Mouse (Mus musculus) hindbrain, embryonic 11.5 days (tissue): Measurements from ENCODE around the gene Ddrgk1. TPM values are rescaled to one million over a fixed set of nuclear protein-coding genes. Genes with fewer than 3 reads are reported as not detected.

ENCODE experiments used
- ATAC-seq: fragments of 200-750 bp; cut with Nextera tagmentation; 2 replicates; pipeline ENCODE4 v1.8.0; 2017; ENCODE audit warnings: mild to moderate bottlenecking, moderate TSS enrichment, moderate library complexity; ENCODE audit not compliant: low FRiP score
- DNase-seq: peaks from one replicate; pipeline ENCODE4 v3.0.0-alpha.2; 2015; ENCODE audit warnings: low spot score
- H3K27ac ChIP-seq: fragments of 300-500 bp; sonication (generic); 2 replicates; pipeline ENCODE4 v1.5.1; 2014; ENCODE audit warnings: mild to moderate bottlenecking, low read depth, low read length
- H3K27me3 ChIP-seq: fragments of 300-500 bp; sonication (generic); 2 replicates; pipeline ENCODE4 v1.6.1; 2014; ENCODE audit warnings: mild to moderate bottlenecking, low read length, moderate library complexity, mixed read lengths; ENCODE audit not compliant: control insufficient read depth, insufficient read depth
- H3K36me3 ChIP-seq: fragments of 300-500 bp; sonication (generic); 2 replicates; pipeline ENCODE4 v1.6.1; 2014; ENCODE audit warnings: mild to moderate bottlenecking, low read length, moderate library complexity, mixed read lengths; ENCODE audit not compliant: control insufficient read depth, insufficient read depth
- H3K4me1 ChIP-seq: fragments of 300-500 bp; sonication (generic); replicated peaks from 2 replicates; pipeline ENCODE4 v1.6.1; 2014; ENCODE audit warnings: low read length, mixed read lengths; ENCODE audit not compliant: control insufficient read depth, insufficient read depth
- H3K4me2 ChIP-seq: fragments of 300-500 bp; sonication (generic); replicated peaks from 2 replicates; pipeline ENCODE4 v1.6.1; 2014; ENCODE audit warnings: mild to moderate bottlenecking, low read depth, low read length
- H3K4me3 ChIP-seq: fragments of 300-500 bp; sonication (generic); 2 replicates; pipeline ENCODE4 v1.5.1; 2014; ENCODE audit warnings: low read depth, low read length
- H3K9ac ChIP-seq: fragments of 300-500 bp; sonication (generic); 2 replicates; pipeline ENCODE4 v1.6.1; 2014; ENCODE audit warnings: low read depth, low read length
- H3K9me3 ChIP-seq: fragments of 300-500 bp; sonication (generic); 2 replicates; pipeline ENCODE4 v1.6.1; 2016; ENCODE audit warnings: low read length; ENCODE audit not compliant: control insufficient read depth
- WGBS: fragments of 180-500 bp; shearing (Covaris S2); extraction: QIAGEN DNeasy Blood & Tissue Kit; methylation state at CpG from one replicate; pipeline ENCODE4 v1.1.7; 2014; 5-methylcytosine and 5-hydroxymethylcytosine counted together
- polyA plus RNA-seq: library from polyadenylated mRNA; unstranded; fragments of >200 nt; fragmentation: Nextera tagmentation; extraction: Ambion mirVana; gene quantifications from 2 replicates; pipeline ENCODE4 v1.2.1, GENCODE M21; 2014

Gene Ddrgk1
- polyA plus RNA-seq, 1 experiment from 2014 or later, result 57.7 TPM

DNA sequence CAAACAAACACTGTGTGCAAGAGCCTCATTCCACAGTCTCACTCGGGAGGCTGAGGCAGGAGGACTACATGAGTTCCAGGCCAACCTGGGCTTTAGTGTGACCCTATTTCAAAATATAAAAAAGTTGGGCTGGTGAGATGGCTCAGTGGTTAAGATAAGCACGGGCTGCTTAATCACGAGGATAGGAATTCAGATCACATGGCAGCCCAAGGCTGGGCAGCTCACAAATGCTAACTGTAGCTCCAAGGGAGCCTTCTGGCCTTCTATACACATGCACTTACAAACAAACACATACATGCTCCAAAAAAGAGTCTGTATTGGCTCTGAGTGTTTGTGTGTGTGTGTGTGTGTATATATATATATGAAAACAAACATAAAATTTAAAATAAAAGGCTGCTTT is 29.1 kb upstream of the Ddrgk1 start:
- 46% methylated on average over 3 of the region's 3 CpGs for WGBS

DNA sequence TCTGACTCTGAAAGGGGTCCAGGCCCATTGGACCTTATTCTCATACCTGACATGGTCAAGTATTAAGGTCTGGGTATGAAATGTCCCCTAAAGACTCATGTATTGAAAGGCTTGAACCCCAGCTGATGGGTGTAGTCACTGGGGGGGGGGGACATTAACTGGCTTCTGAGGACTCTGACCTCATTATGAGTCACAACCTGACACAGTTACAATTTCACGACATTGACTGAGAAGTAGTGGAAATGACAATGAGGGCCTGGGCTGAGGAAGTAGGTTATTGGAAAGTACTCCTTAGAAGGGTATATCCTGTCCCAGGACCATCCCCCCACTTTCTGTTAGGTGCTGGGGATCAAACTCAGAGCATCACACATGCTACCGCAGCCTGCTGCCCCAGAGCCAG is 24.6 kb upstream of the Ddrgk1 start:
- Histone ChIP-seq H3K4me3 (no peak overlapping the region), H3K27ac (no peak overlapping the region), H3K9ac (no peak overlapping the region), H3K9me3 (no peaks in the 10 kb centered on the region), H3K36me3 (no peaks in the 10 kb centered on the region), H3K27me3 (no peaks in the 10 kb centered on the region), H3K4me2 (no peak overlapping the region), H3K4me1 (no peaks in the 10 kb centered on the region)
- ATAC-seq, result no peak
- WGBS, result 70% methylated on average over 2 of the region's 2 CpGs
- no peak for DNase-seq

More for the DNA sequence above, 29.1 kb upstream of the Ddrgk1 start:
- DNase-seq, result no peak
- Histone ChIP-seq H3K4me2 (no peak overlapping the region), H3K27me3 (peaks cover 27% of the 10 kb centered on the region), H3K36me3 (no peaks in the 10 kb centered on the region), H3K9me3 (no peaks in the 10 kb centered on the region), H3K4me3 (no peak overlapping the region), H3K9ac (no peak overlapping the region), H3K27ac (no peak overlapping the region), H3K4me1 (no peaks in the 10 kb centered on the region)
- no peak for ATAC-seq

DNA sequence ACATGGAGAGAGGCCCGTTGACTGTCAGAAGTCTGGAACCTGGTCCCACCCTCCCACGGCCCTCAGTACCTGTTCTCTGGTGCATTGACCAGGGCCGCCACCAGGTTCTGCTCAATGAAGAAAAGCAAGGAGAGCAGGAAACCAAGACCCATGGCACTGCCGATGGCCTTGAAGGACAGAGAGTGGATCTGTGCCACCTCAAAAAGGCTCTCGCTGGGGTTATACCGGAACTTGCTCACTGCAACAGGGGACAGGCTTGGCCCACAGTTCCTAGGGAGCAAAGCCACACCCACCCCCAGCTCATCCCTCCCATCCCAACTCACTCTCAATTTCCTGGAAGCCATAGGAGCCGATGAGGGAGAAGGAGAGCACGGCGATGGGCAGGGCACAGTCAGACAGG is 21.0 kb upstream of the Ddrgk1 start:
- Histone ChIP-seq H3K27ac (no peak overlapping the region), H3K9ac (no peak overlapping the region), H3K4me2 (no peak overlapping the region), H3K36me3 (peaks cover 2% of the 10 kb centered on the region; the same call in 1 of the 2 replicates), H3K27me3 (no peaks in the 10 kb centered on the region), H3K4me3 (no peak overlapping the region), H3K4me1 (no peaks in the 10 kb centered on the region), H3K9me3 (no peaks in the 10 kb centered on the region)
- ATAC-seq, result no peak
- no peak for DNase-seq
- 92% methylated on average over 9 of the region's 9 CpGs for WGBS

DNA sequence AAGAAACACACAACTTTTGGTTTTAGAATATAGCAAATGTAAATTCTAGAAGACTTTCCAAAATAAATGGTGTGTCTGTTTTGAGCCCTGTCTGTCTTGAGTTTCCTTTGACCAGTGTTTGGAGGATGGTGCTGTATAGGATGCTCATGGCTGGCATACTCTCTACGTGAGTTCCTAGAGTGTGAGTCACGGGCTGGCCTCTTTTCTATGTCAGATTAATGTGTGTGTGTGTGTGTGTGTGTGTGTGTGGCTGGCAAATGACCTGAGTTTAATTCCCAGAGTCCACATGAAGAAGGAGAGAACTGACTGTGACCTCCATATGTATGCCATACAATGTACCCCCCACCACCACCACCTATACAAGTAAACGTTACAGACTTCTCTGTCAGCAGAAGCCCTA is 17.1 kb upstream of the Ddrgk1 start:
- Histone ChIP-seq H3K4me1 (no peaks in the 10 kb centered on the region), H3K9me3 (no peaks in the 10 kb centered on the region), H3K36me3 (peaks cover 11% of the 10 kb centered on the region; the same call in 1 of the 2 replicates), H3K27ac (no peak overlapping the region), H3K4me2 (no peak overlapping the region), H3K4me3 (no peak overlapping the region), H3K27me3 (no peaks in the 10 kb centered on the region), H3K9ac (no peak overlapping the region)
- WGBS, result 84% methylated on average over 3 of the region's 3 CpGs
- no peak for ATAC-seq
- no peak for DNase-seq

DNA sequence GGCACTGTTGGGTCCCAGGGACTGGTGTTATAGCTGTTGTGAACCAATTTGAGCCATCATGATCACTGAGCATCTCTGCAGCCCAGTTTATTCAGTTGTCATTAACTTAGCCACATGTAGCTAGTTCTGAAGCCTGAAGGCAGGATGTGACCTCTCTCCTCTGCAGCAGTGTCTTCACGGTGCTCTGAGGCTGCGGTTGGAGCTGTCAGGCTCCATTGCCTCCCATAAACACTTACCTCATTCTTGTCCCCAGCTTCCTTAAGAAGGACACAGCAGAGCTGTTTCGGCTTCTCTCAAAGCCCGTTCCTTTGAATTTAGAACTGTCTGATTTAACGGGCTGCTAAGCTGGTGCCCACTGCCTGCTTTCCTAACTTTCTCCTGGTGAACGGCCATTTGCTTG is 15.4 kb upstream of the Ddrgk1 start:
- Histone ChIP-seq H3K9me3 (no peaks in the 10 kb centered on the region), H3K4me2 (no peak overlapping the region), H3K36me3 (peaks cover 16% of the 10 kb centered on the region; the same call in 1 of the 2 replicates), H3K4me3 (no peak overlapping the region), H3K27ac (no peak overlapping the region), H3K27me3 (no peaks in the 10 kb centered on the region), H3K9ac (no peak overlapping the region), H3K4me1 (no peaks in the 10 kb centered on the region)
- WGBS, result 94% methylated on average over 6 of the region's 6 CpGs
- DNase-seq, result no peak
- ATAC-seq, result no peak

DNA sequence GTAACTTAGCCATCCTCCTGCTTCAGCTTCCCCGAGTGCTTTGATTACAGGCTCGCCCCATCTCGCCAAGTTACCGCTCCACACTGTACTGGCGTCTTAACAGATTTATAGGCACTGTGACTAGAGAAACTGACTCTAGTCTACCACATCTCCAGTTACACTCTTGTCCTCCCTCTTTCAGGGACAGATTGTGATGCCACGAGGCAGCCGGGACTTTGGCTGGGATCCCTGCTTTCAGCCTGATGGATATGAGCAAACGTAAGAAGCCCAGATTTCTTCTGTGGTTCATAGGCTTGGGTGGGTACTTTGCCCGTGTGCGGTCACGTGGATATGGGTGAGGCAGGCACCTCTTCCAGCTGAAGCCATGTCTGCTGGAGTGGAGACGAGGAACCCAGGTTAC is 14.7 kb upstream of the Ddrgk1 start:
- Histone ChIP-seq H3K9ac (no peak overlapping the region), H3K27me3 (no peaks in the 10 kb centered on the region), H3K4me3 (no peak overlapping the region), H3K4me2 (no peak overlapping the region), H3K27ac (no peak overlapping the region), H3K36me3 (peaks cover 18% of the 10 kb centered on the region; the same call in 1 of the 2 replicates), H3K4me1 (no peaks in the 10 kb centered on the region), H3K9me3 (no peaks in the 10 kb centered on the region)
- no peak for DNase-seq
- 95% methylated on average over 12 of the region's 12 CpGs for WGBS
- no peak for ATAC-seq

DNA sequence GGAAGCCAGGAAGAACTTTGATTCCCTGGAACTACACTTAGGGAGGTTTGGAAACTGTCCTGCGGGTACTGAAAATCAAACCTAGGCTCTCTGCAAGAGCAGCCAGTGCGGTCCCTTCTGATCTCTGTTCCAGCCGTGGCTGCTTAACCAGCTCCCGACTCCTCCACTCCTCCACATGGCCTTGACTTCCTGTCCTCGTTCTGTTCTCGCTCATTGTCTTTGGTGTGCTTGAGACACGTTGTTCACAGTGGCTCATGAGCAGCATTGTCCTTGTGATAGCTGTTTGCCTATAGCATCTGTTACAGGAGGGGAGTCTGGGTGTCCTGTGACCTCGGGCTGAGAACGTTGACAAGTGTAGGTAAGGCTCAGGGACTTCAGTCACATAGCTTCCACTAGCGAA is 12.8 kb upstream of the Ddrgk1 start:
- 93% methylated on average over 10 of the region's 10 CpGs for WGBS
- H3K4me3 ChIP-seq, result no peak overlapping the region
- no peaks in the 10 kb centered on the region for H3K27me3 ChIP-seq
- H3K4me2 ChIP-seq, result no peak overlapping the region
- no peaks in the 10 kb centered on the region for H3K4me1 ChIP-seq
- DNase-seq, result no peak
- no peak overlapping the region for H3K9ac ChIP-seq
- ATAC-seq, result no peak
- H3K9me3 ChIP-seq, result no peaks in the 10 kb centered on the region
- H3K36me3 ChIP-seq, result peaks cover 24% of the 10 kb centered on the region; the same call in 1 of the 2 replicates
- H3K27ac ChIP-seq, result no peak overlapping the region

DNA sequence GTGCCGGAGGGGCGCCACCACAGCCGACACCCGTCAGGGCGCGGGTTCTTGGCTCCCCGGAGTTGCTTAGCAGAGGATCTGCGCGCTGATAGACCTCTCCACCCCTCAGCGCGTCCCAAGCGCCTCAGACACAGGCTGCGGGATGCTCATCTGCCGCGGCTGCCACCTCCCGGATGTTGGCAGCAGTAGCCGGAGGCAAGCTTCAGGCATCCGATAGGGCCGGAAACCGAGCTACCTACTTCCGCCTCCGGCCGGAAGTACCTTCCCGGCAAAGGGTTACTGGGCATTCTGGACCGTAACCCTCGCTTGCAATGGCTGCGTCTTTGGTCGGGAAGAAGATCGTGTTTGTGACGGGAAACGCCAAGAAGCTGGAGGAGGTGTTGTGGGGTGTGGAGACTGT is 3.1 kb upstream of the Ddrgk1 start, which contains the start of gene Itpa:
TSS of gene Itpa (plus strand) at position 52 of the 400 bp plus-strand sequence.
- 1% methylated on average over 31 of the region's 31 CpGs for WGBS
- H3K4me1 ChIP-seq, result 0 out of 2 replicates have a peak, but pooled peaks cover 2% of the 10 kb centered on the region
- no peaks in the 10 kb centered on the region for H3K27me3 ChIP-seq
- peak; percentile 71 for ATAC-seq
- H3K9ac ChIP-seq, result peak within 1 kb of the TSS; percentile 75
- H3K36me3 ChIP-seq, result peaks cover 2% of the 10 kb centered on the region; the same call in 1 of the 2 replicates
- peak within 1 kb of the TSS; percentile 71 for H3K4me3 ChIP-seq
- DNase-seq, result peak; percentile 90
- H3K27ac ChIP-seq, result peak within 1 kb of the TSS; percentile 51; the same call in 1 of the 2 replicates
- H3K4me2 ChIP-seq, result peak within 1 kb of the TSS; percentile 84
- no peaks in the 10 kb centered on the region for H3K9me3 ChIP-seq

DNA sequence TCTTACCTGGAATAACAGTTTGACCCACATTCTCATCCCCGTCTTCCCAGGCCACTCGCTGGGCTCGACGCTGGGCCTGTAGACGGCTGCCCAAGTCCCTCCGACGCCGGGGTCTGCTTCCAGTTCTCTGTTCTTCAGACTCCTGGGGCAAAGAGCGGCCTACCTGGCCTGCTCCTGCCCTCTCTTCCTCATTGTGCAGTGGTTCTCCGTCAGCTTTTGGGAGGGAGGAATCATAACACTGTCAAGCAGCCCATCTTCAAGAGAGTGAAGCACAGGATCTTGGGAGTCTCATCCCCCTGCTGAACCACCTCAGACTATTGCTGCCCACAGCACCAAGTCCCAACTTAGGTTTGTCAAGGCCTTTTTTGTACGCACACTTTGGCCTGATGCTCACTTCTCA is 1.1 kb downstream of the Ddrgk1 start:
- Histone ChIP-seq H3K4me3 (peak overlapping the region; percentile 59), H3K9me3 (no peaks in the 10 kb centered on the region), H3K27me3 (no peaks in the 10 kb centered on the region), H3K27ac (no peak overlapping the region), H3K36me3 (peaks cover 4% of the 10 kb centered on the region; the same call in 1 of the 2 replicates), H3K4me2 (peak overlapping the region; percentile 62), H3K9ac (peak overlapping the region; percentile 88), H3K4me1 (0 out of 2 replicates have a peak, but pooled peaks cover 2% of the 10 kb centered on the region)
- DNase-seq (no peak), ATAC-seq (no peak)
- WGBS, result 92% methylated on average over 11 of the region's 11 CpGs
